In the genomic region with DNA sequence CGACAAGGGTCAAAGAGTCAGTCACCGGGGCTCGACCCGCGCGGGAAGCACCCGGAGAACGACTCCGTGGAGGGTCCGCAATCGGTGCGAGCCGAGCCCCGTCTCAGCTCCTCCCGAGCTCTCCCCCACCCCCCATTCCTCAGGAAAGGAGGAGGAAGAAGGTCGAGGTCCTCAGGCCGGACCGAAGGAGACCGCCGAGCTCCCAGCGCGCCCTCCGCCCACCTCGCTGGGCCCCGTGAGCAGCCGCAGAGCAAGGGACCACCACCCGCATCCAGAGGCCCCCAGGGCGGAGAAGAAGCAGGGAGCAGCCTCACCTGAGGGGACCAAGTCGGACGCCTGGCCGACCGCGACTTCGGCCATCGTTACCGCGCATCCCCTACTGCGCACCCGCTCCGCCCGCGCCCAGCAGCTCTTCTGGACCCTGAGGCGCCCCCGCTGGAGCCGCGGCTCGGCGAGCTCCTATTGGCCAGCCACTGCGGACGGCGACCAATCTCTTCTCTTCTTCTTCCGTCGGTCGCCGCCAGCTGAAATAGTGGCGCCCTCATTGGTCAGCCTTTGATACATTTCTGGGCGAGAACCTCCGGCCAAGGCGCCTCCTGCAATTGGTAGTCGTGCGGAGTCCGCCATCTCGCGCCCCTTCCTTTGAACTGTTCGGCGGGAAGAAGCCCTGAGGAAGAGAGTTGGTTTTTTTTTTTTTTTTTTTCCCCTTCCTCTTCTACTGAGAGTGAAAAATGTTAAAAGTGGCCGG, we compare ENCODE assay signal across 7 mouse cellular contexts. TPM values are rescaled to one million over a fixed set of nuclear protein-coding genes. Genes with fewer than 3 reads are reported as not detected.
DNase-seq lines count a peak whose midpoint lies in the region; ATAC-seq lines count a peak whose summit lies in the region.

A gene (minus strand): TSS at position 402 of the 748 bp plus-strand sequence.

- peak; percentile 99 for ATAC-seq in intestine, embryonic 16.5 days
- peak; percentile 99 for ATAC-seq in midbrain, embryonic 11.5 days (ENCODE audit: low FRiP score)

- H3K4me3 ChIP-seq in intestine, embryonic 16.5 days (ENCODE audit: low read length): peak within 1 kb of the TSS; percentile 88
- H3K4me3 ChIP-seq in midbrain, embryonic 11.5 days (ENCODE audit: low read depth, low read length): peak within 1 kb of the TSS; percentile 76

- H3K4me1 ChIP-seq in intestine, embryonic 16.5 days (ENCODE audit: control insufficient read depth, insufficient read depth, low read length): peaks cover 7% of the 10 kb centered on the region; the same call in 1 of the 2 replicates
- H3K4me1 ChIP-seq in midbrain, embryonic 11.5 days (ENCODE audit: control insufficient read depth, insufficient read depth, low read length): peaks cover 8% of the 10 kb centered on the region; the same call in 1 of the 2 replicates

- intact Hi-C loops in left cerebral cortex, postnatal 36 days (cut with DNase I): no loop called here

- peak within 1 kb of the TSS; percentile 59 for H3K4me2 ChIP-seq in intestine, embryonic 16.5 days (ENCODE audit: low read depth, low read length)
- H3K4me2 ChIP-seq in midbrain, embryonic 11.5 days: peak within 1 kb of the TSS; percentile 62

- H3K27ac ChIP-seq in intestine, embryonic 16.5 days (ENCODE audit: low read length): peak within 1 kb of the TSS; percentile 91
- H3K27ac ChIP-seq in midbrain, embryonic 11.5 days (ENCODE audit: low read depth, low read length): peak within 1 kb of the TSS; percentile 72

- peak; percentile 97 for DNase-seq in adrenal gland, adult 8-10 months
- DNase-seq in embryo, embryonic 9.5 days (ENCODE audit: extremely low spot score): peak; percentile 95
- peak; percentile 94 to 95 for DNase-seq in gastrocnemius, postnatal 4 days (ENCODE audit: low spot score in 2 of 2)
- DNase-seq in left cerebral cortex, postnatal 36 days (ENCODE audit: low spot score in 2 of 2): peak; percentile 97
- DNase-seq in midbrain, embryonic 11.5 days (ENCODE audit: low spot score, missing footprints): peak; percentile 99
- peak; percentile 97 for DNase-seq in skeletal muscle tissue, adult 2 months (ENCODE audit: low read depth, low spot score)

- H3K36me3 ChIP-seq in intestine, embryonic 16.5 days (ENCODE audit: control insufficient read depth, insufficient read depth, low read length): peaks cover 6% of the 10 kb centered on the region; the same call in 1 of the 2 replicates
- peaks cover 3% of the 10 kb centered on the region; the same call in 1 of the 2 replicates for H3K36me3 ChIP-seq in midbrain, embryonic 11.5 days (ENCODE audit: control insufficient read depth, insufficient read depth, low read length)

- WGBS in intestine, embryonic 16.5 days: under 1% methylated on average over 61 of the region's 67 CpGs
- WGBS in midbrain, embryonic 11.5 days: 0% methylated on average over 63 of the region's 67 CpGs

- no peaks in the 10 kb centered on the region for H3K27me3 ChIP-seq in intestine, embryonic 16.5 days (replicated peaks; ENCODE audit: control insufficient read depth, insufficient read depth, low read length)
- no peaks in the 10 kb centered on the region for H3K27me3 ChIP-seq in midbrain, embryonic 11.5 days (ENCODE audit: control insufficient read depth, insufficient read depth, low read length)

- H3K9ac ChIP-seq in intestine, embryonic 16.5 days (ENCODE audit: low read depth, low read length): peak within 1 kb of the TSS; percentile 95
- H3K9ac ChIP-seq in midbrain, embryonic 11.5 days (ENCODE audit: low read length): peak within 1 kb of the TSS; percentile 82

- H3K9me3 ChIP-seq in intestine, embryonic 16.5 days (ENCODE audit: control insufficient read depth, low read length): no peaks in the 10 kb centered on the region
- no peaks in the 10 kb centered on the region for H3K9me3 ChIP-seq in midbrain, embryonic 11.5 days (ENCODE audit: control insufficient read depth, low read length)

RNA-seq across cellular contexts. Expression of the gene that starts here (rescaled TPM):
- total RNA-seq in adrenal gland, adult 8-10 months (2022): 10 to 100 TPM; 66.0 to 70.6 (median 68.9) TPM
- total RNA-seq in gastrocnemius, postnatal 4 days (2021): 10 to 100 TPM; 18.6 to 18.7 TPM
- polyA plus RNA-seq in intestine, embryonic 16.5 days (2015; fragmentation: Nextera tagmentation; extraction: Ambion mirVana): 44.7 and 46.4 TPM in 2 replicates
- 10 to 100 TPM; 20.2 to 20.5 TPM for total RNA-seq in left cerebral cortex, postnatal 36 days (2021)
- polyA plus RNA-seq in midbrain, embryonic 11.5 days (2014; fragmentation: Nextera tagmentation; extraction: Ambion mirVana): 91.4 and 93.6 TPM in 2 replicates

Comparison
In these comparisons a context has a peak if more than half of its experiments do, and no peak if none do; other contexts are left out.
1. Peak in every context shown above with its lines: DNase-seq, ATAC-seq, H3K4me3 ChIP-seq and H3K27ac ChIP-seq.